Mouse (Mus musculus): Measurements from ENCODE around the gene Snx4.

Gene Snx4

GRCm38 (mm10) chr16:33344379-33344778, 93.1 kb downstream of the Snx4 start:
- peak; percentile 68 for DNase-seq (ENCODE audit: low spot score)

- no peak for DNase-seq (ENCODE audit: low spot score)
Measured at GRCm38 (mm10) chr16:33344875-33345274, 93.6 kb downstream of the Snx4 start.

GRCm38 (mm10) chr16:33346376-33346775, 95.1 kb downstream of the Snx4 start:
- DNase-seq (ENCODE audit: low spot score), result no peak

- no peak for DNase-seq (ENCODE audit: low spot score)
Measured at GRCm38 (mm10) chr16:33347134-33347533, 95.9 kb downstream of the Snx4 start.
